Mouse (Mus musculus) neural tube, embryonic 12.5 days (tissue): ENCODE measurements at regions not wholly inside any gene's neighbourhood (a gene's known extent, or its start where the extent isn't known, plus 50 kb on each side); places are given as distances from the start of the nearest gene placed in this dataset.

Source experiments
- ATAC-seq: fragments of 200-750 bp; cut with Nextera tagmentation; 2 replicates; pipeline ENCODE4 v1.8.0; 2017; ENCODE audit warnings: low read depth, mild to moderate bottlenecking, moderate TSS enrichment, moderate library complexity; ENCODE audit not compliant: low FRiP score
- H3K27ac ChIP-seq: fragments of 300-500 bp; sonication (generic); 2 replicates; pipeline ENCODE4 v1.5.1; 2016
- H3K27me3 ChIP-seq: fragments of 300-500 bp; sonication (generic); replicated peaks from 2 replicates; pipeline ENCODE4 v1.6.1; 2016; ENCODE audit warnings: mild to moderate bottlenecking
- H3K36me3 ChIP-seq: fragments of 300-500 bp; sonication (generic); 2 replicates; pipeline ENCODE4 v1.6.1; 2016; ENCODE audit warnings: mild to moderate bottlenecking
- H3K4me1 ChIP-seq: fragments of 300-500 bp; sonication (generic); 2 replicates; pipeline ENCODE4 v1.6.1; 2016
- H3K4me2 ChIP-seq: fragments of 300-500 bp; sonication (generic); replicated peaks from 2 replicates; pipeline ENCODE4 v1.6.1; 2016; ENCODE audit warnings: mild to moderate bottlenecking
- H3K4me3 ChIP-seq: fragments of 300-500 bp; sonication (generic); 2 replicates; pipeline ENCODE4 v1.5.1; 2016
- H3K9ac ChIP-seq: fragments of 300-500 bp; sonication (generic); 2 replicates; pipeline ENCODE4 v1.6.1; 2016; ENCODE audit warnings: mild to moderate bottlenecking
- H3K9me3 ChIP-seq: fragments of 300-500 bp; sonication (generic); 2 replicates; pipeline ENCODE4 v1.6.1; 2016; ENCODE audit warnings: mild to moderate bottlenecking
- WGBS: fragments of 180-500 bp; shearing (Covaris S2); methylation state at CpG from one replicate; pipeline ENCODE4 v1.1.7; 2016; 5-methylcytosine and 5-hydroxymethylcytosine counted together

- no peak for ATAC-seq
- WGBS = 63% methylated on average over 2 of the region's 2 CpGs
- Histone ChIP-seq H3K27ac (no peak overlapping the region), H3K36me3 (no peaks in the 10 kb centered on the region), H3K4me2 (no peak overlapping the region), H3K9ac (no peak overlapping the region), H3K9me3 (no peaks in the 10 kb centered on the region), H3K27me3 (no peaks in the 10 kb centered on the region), H3K4me3 (no peak overlapping the region), H3K4me1 (no peaks in the 10 kb centered on the region)
Observed at GRCm38 (mm10) chr12:16210111-16210510, 393.4 kb upstream of the Trib2 start.

- no peaks in the 10 kb centered on the region for H3K36me3 ChIP-seq
- no peaks in the 10 kb centered on the region for H3K4me1 ChIP-seq
- WGBS = 76% methylated on average over 4 of the region's 4 CpGs
- no peak overlapping the region for H3K4me3 ChIP-seq
- no peaks in the 10 kb centered on the region for H3K27me3 ChIP-seq
- no peak overlapping the region for H3K4me2 ChIP-seq
- ATAC-seq = no peak
- no peak overlapping the region for H3K27ac ChIP-seq
- no peaks in the 10 kb centered on the region for H3K9me3 ChIP-seq
- no peak overlapping the region for H3K9ac ChIP-seq
Observed at GRCm38 (mm10) chr12:16204941-16205340, 388.2 kb upstream of the Trib2 start.

- 91% methylated on average over 2 of the region's 2 CpGs for WGBS
- H3K27ac ChIP-seq = no peak overlapping the region
- H3K4me2 ChIP-seq = no peak overlapping the region
- H3K27me3 ChIP-seq = no peaks in the 10 kb centered on the region
- no peak overlapping the region for H3K9ac ChIP-seq
- no peak for ATAC-seq
- H3K4me3 ChIP-seq = no peak overlapping the region
- H3K9me3 ChIP-seq = no peaks in the 10 kb centered on the region
- H3K36me3 ChIP-seq = no peaks in the 10 kb centered on the region
- H3K4me1 ChIP-seq = no peaks in the 10 kb centered on the region
Observed at GRCm38 (mm10) chr12:16196917-16197316, 380.2 kb upstream of the Trib2 start.

- no peak for ATAC-seq
- WGBS = 92% methylated on average over 3 of the region's 3 CpGs
- no peaks in the 10 kb centered on the region for H3K27me3 ChIP-seq
Observed at GRCm38 (mm10) chr12:16191803-16192389, 375.2 kb upstream of the Trib2 start.

GRCm38 (mm10) chr12:16190706-16191105 lies 374.0 kb upstream of the Trib2 start:
- WGBS = 67% methylated on average over 3 of the region's 3 CpGs
- H3K4me3 ChIP-seq = no peak overlapping the region

More at GRCm38 (mm10) chr12:16191803-16192389, 375.2 kb upstream of the Trib2 start:
- no peaks in the 10 kb centered on the region for H3K9me3 ChIP-seq
- H3K9ac ChIP-seq = no peak overlapping the region
- H3K27ac ChIP-seq = no peak overlapping the region
- H3K36me3 ChIP-seq = no peaks in the 10 kb centered on the region
- H3K4me3 ChIP-seq = no peak overlapping the region
- no peaks in the 10 kb centered on the region for H3K4me1 ChIP-seq
- H3K4me2 ChIP-seq = no peak overlapping the region

GRCm38 (mm10) chr12:16189441-16189840 lies 372.7 kb upstream of the Trib2 start:
- ATAC-seq = no peak
- Histone ChIP-seq H3K4me1 (no peaks in the 10 kb centered on the region), H3K36me3 (no peaks in the 10 kb centered on the region), H3K9me3 (no peaks in the 10 kb centered on the region), H3K4me3 (no peak overlapping the region), H3K9ac (no peak overlapping the region), H3K27ac (no peak overlapping the region), H3K27me3 (no peaks in the 10 kb centered on the region), H3K4me2 (no peak overlapping the region)

More at GRCm38 (mm10) chr12:16190706-16191105, 374.0 kb upstream of the Trib2 start:
- H3K4me2 ChIP-seq = no peak overlapping the region
- H3K27me3 ChIP-seq = no peaks in the 10 kb centered on the region
- H3K9me3 ChIP-seq = no peaks in the 10 kb centered on the region
- ATAC-seq = no peak
- no peaks in the 10 kb centered on the region for H3K36me3 ChIP-seq
- no peak overlapping the region for H3K27ac ChIP-seq
- H3K4me1 ChIP-seq = no peaks in the 10 kb centered on the region
- H3K9ac ChIP-seq = no peak overlapping the region

- no peak for ATAC-seq
- Histone ChIP-seq H3K4me2 (no peak overlapping the region), H3K9ac (no peak overlapping the region), H3K4me3 (no peak overlapping the region), H3K27ac (no peak overlapping the region), H3K36me3 (no peaks in the 10 kb centered on the region), H3K9me3 (no peaks in the 10 kb centered on the region), H3K4me1 (no peaks in the 10 kb centered on the region), H3K27me3 (no peaks in the 10 kb centered on the region)
- WGBS = 69% methylated on average over 12 of the region's 12 CpGs
Observed at GRCm38 (mm10) chr12:16185976-16186515, 369.3 kb upstream of the Trib2 start.

GRCm38 (mm10) chr12:16185431-16185923 lies 368.8 kb upstream of the Trib2 start:
- Histone ChIP-seq H3K9me3 (no peaks in the 10 kb centered on the region), H3K4me1 (no peaks in the 10 kb centered on the region), H3K4me2 (no peak overlapping the region), H3K27ac (no peak overlapping the region), H3K4me3 (no peak overlapping the region), H3K27me3 (no peaks in the 10 kb centered on the region), H3K9ac (no peak overlapping the region), H3K36me3 (no peaks in the 10 kb centered on the region)
- WGBS = 85% methylated on average over 14 of the region's 14 CpGs
- no peak for ATAC-seq

- ATAC-seq = no peak
- no peak overlapping the region for H3K4me3 ChIP-seq
- 53% methylated on average over 4 of the region's 4 CpGs for WGBS
- no peaks in the 10 kb centered on the region for H3K9me3 ChIP-seq
- no peaks in the 10 kb centered on the region for H3K27me3 ChIP-seq
- H3K4me1 ChIP-seq = no peaks in the 10 kb centered on the region
- no peak overlapping the region for H3K4me2 ChIP-seq
- no peak overlapping the region for H3K9ac ChIP-seq
- H3K27ac ChIP-seq = no peak overlapping the region
- H3K36me3 ChIP-seq = no peaks in the 10 kb centered on the region
Observed at GRCm38 (mm10) chr12:16183055-16183454, 366.3 kb upstream of the Trib2 start.

GRCm38 (mm10) chr12:16181599-16181998 lies 364.9 kb upstream of the Trib2 start:
- Histone ChIP-seq H3K27ac (no peak overlapping the region), H3K9me3 (no peaks in the 10 kb centered on the region), H3K4me2 (no peak overlapping the region), H3K4me1 (no peaks in the 10 kb centered on the region), H3K9ac (no peak overlapping the region), H3K4me3 (no peak overlapping the region), H3K27me3 (no peaks in the 10 kb centered on the region), H3K36me3 (no peaks in the 10 kb centered on the region)
- no peak for ATAC-seq
- WGBS = 86% methylated on average over 5 of the region's 5 CpGs

- no peak for ATAC-seq
- H3K27ac ChIP-seq = no peak overlapping the region
- no peak overlapping the region for H3K4me2 ChIP-seq
- WGBS = 87% methylated on average over 2 of the region's 2 CpGs
- no peaks in the 10 kb centered on the region for H3K4me1 ChIP-seq
- no peaks in the 10 kb centered on the region for H3K27me3 ChIP-seq
- no peak overlapping the region for H3K4me3 ChIP-seq
- H3K36me3 ChIP-seq = no peaks in the 10 kb centered on the region
- no peaks in the 10 kb centered on the region for H3K9me3 ChIP-seq
- H3K9ac ChIP-seq = no peak overlapping the region
Observed at GRCm38 (mm10) chr12:16179897-16180296, 363.2 kb upstream of the Trib2 start.

GRCm38 (mm10) chr12:16176326-16176725 lies 359.6 kb upstream of the Trib2 start:
- 96% methylated on average over 1 of the region's 1 CpGs for WGBS
- no peak for ATAC-seq
- Histone ChIP-seq H3K4me2 (no peak overlapping the region), H3K4me3 (no peak overlapping the region), H3K4me1 (no peaks in the 10 kb centered on the region), H3K36me3 (no peaks in the 10 kb centered on the region), H3K9ac (no peak overlapping the region), H3K27ac (no peak overlapping the region), H3K9me3 (no peaks in the 10 kb centered on the region), H3K27me3 (no peaks in the 10 kb centered on the region)

GRCm38 (mm10) chr12:16172176-16172575 lies 355.5 kb upstream of the Trib2 start:
- H3K27ac ChIP-seq = no peak overlapping the region
- H3K9me3 ChIP-seq = no peaks in the 10 kb centered on the region
- no peak overlapping the region for H3K4me3 ChIP-seq
- ATAC-seq = no peak
- no peaks in the 10 kb centered on the region for H3K4me1 ChIP-seq
- 72% methylated on average over 2 of the region's 2 CpGs for WGBS
- H3K36me3 ChIP-seq = no peaks in the 10 kb centered on the region
- H3K9ac ChIP-seq = no peak overlapping the region
- H3K27me3 ChIP-seq = no peaks in the 10 kb centered on the region
- H3K4me2 ChIP-seq = no peak overlapping the region
